In the genomic region with DNA sequence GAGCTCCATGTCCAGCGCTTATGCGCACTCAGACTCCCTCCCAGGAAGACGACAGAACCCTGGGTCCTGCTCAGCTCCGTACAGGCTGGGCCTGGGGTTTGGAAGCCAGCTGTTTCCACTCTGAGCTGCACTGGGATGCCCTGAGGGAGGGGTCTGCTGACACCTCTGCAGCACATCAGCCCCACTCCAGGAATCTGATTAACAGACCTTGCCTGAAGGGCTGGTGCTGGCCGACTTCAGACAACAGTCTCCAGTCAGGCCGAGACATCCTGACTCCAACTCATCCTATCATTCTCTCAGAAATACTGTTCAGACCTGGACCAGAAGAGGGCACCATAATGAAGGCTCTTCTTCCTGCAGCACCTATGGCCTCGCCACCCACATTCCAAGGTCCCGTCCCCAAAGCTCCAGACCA, we compare ENCODE assay signal across 9 mouse cellular contexts. TPM values are rescaled to one million over a fixed set of nuclear protein-coding genes. Genes with fewer than 3 reads are reported as not detected.
DNase-seq lines count a peak whose midpoint lies in the region; ATAC-seq and TF ChIP-seq lines count a peak whose summit lies in the region.
"Had no signal": no experiment of that assay in that cellular context is flagged by ENCODE, and none has a peak within 500 bp of the region (broad histone marks: within the 10 kb centered on the region; RNA-seq: fewer than 3 reads in every experiment).

No protein-coding gene starts in this region.

- peaks cover 2% of the 10 kb centered on the region for H3K79me2 ChIP-seq in heart, adult 2 months (replicated peaks; ENCODE audit: control insufficient read depth, insufficient read depth, low read length)

- peak; percentile 51 for TF ChIP-seq CTCF in heart, adult 2 months (IDR thresholded peaks at IDR 0.05)

- 40% methylated on average over 8 of the region's 8 CpGs for WGBS in heart, adult 2 months
- WGBS in midbrain, embryonic 13.5 days: 71% methylated on average over 8 of the region's 8 CpGs
- 59% methylated on average over 8 of the region's 8 CpGs for WGBS in midbrain, embryonic 10.5 days
- WGBS in hindbrain, embryonic 14.5 days: 71% methylated on average over 8 of the region's 8 CpGs
- 49% methylated on average over 8 of the region's 8 CpGs for WGBS in stomach, embryonic 16.5 days

- no peak for TF ChIP-seq POLR2A in heart, adult 2 months (IDR thresholded peaks at IDR 0.05; ENCODE audit: insufficient read depth, low read depth, low read length)

- TF ChIP-seq EP300 in heart, adult 2 months (IDR thresholded peaks at IDR 0.05; ENCODE audit: insufficient read depth, low read depth, low read length): 0 out of 2 replicates have a peak, but pooled peaks have one; percentile 26

- H3K9me3 ChIP-seq in midbrain, embryonic 13.5 days: no peaks in the 10 kb centered on the region
- H3K9me3 ChIP-seq in midbrain, embryonic 10.5 days (replicated peaks): no peaks in the 10 kb centered on the region
- H3K9me3 ChIP-seq in hindbrain, embryonic 14.5 days (ENCODE audit: control insufficient read depth, low read length): no peaks in the 10 kb centered on the region
- H3K9me3 ChIP-seq in stomach, embryonic 16.5 days (replicated peaks; ENCODE audit: control insufficient read depth, low read length): no peaks in the 10 kb centered on the region

- peaks cover 20% of the 10 kb centered on the region for H3K36me3 ChIP-seq in heart, adult 2 months (ENCODE audit: control insufficient read depth, insufficient read depth, low read length)
- H3K36me3 ChIP-seq in midbrain, embryonic 13.5 days: no peaks in the 10 kb centered on the region
- no peaks in the 10 kb centered on the region for H3K36me3 ChIP-seq in midbrain, embryonic 10.5 days
- no peaks in the 10 kb centered on the region for H3K36me3 ChIP-seq in hindbrain, embryonic 14.5 days (replicated peaks; ENCODE audit: control insufficient read depth, insufficient read depth)
- H3K36me3 ChIP-seq in stomach, embryonic 16.5 days (ENCODE audit: control insufficient read depth, insufficient read depth, low read length): no peaks in the 10 kb centered on the region

- no peak for DNase-seq in heart, adult 2 months
- no peak for DNase-seq in heart, postnatal 25 days (ENCODE audit: low spot score)
- no peak for DNase-seq in midbrain, embryonic 10.5 days (ENCODE audit: low spot score)
- DNase-seq in hindbrain, embryonic 14.5 days (ENCODE audit: low spot score): no peak
- no peak for DNase-seq in frontal cortex, adult 2 months (ENCODE audit: extremely low spot score in 1 of 2, low spot score in 1 of 2)

- peak; percentile 66 for ATAC-seq in midbrain, embryonic 13.5 days
- ATAC-seq in hindbrain, embryonic 14.5 days (ENCODE audit: low FRiP score): peak; percentile 46; the same call in 1 of the 2 replicates
- ATAC-seq in stomach, embryonic 16.5 days (ENCODE audit: insufficient read depth, low FRiP score): 0 out of 2 replicates have a peak, but pooled peaks have one; percentile 38
- no peak for ATAC-seq in inflammation-experienced regulatory T-cells, adult 6 months

- H3K4me2 ChIP-seq in midbrain, embryonic 13.5 days (replicated peaks): no peak overlapping the region
- H3K4me2 ChIP-seq in hindbrain, embryonic 14.5 days (replicated peaks): no peak overlapping the region
- H3K4me2 ChIP-seq in stomach, embryonic 16.5 days (ENCODE audit: low read depth, low read length): no peak overlapping the region

- H3K4me1 ChIP-seq in heart, adult 2 months (ENCODE audit: control insufficient read depth, insufficient read depth, low read length): peaks cover 9% of the 10 kb centered on the region
- no peaks in the 10 kb centered on the region for H3K4me1 ChIP-seq in midbrain, embryonic 13.5 days (replicated peaks)
- H3K4me1 ChIP-seq in midbrain, embryonic 10.5 days: no peaks in the 10 kb centered on the region
- H3K4me1 ChIP-seq in hindbrain, embryonic 14.5 days (replicated peaks; ENCODE audit: control insufficient read depth, insufficient read depth, low read length): no peaks in the 10 kb centered on the region
- no peaks in the 10 kb centered on the region for H3K4me1 ChIP-seq in stomach, embryonic 16.5 days (ENCODE audit: control insufficient read depth, insufficient read depth, low read length)
- H3K4me1 ChIP-seq: megakaryocyte, embryonic 14.5 days had no signal

- H3K27me3 ChIP-seq in heart, adult 2 months (ENCODE audit: control insufficient read depth, insufficient read depth, low read length): no peaks in the 10 kb centered on the region
- H3K27me3 ChIP-seq in midbrain, embryonic 13.5 days: no peaks in the 10 kb centered on the region
- no peaks in the 10 kb centered on the region for H3K27me3 ChIP-seq in midbrain, embryonic 10.5 days (ENCODE audit: low read depth, poor library complexity, severe bottlenecking)
- H3K27me3 ChIP-seq in hindbrain, embryonic 14.5 days (ENCODE audit: control insufficient read depth, insufficient read depth, low read length): no peaks in the 10 kb centered on the region
- no peaks in the 10 kb centered on the region for H3K27me3 ChIP-seq in stomach, embryonic 16.5 days (ENCODE audit: control insufficient read depth, insufficient read depth, low read length)
- H3K27me3 ChIP-seq: megakaryocyte, embryonic 14.5 days had no signal

- intact Hi-C loops in heart, adult 2 months (cut with DNase I): no loop called here
- intact Hi-C loops in heart, postnatal 25 days (cut with DNase I): no loop called here

- peak overlapping the region; percentile 43; the same call in 1 of the 2 replicates for H3K27ac ChIP-seq in heart, adult 2 months
- H3K27ac ChIP-seq in midbrain, embryonic 13.5 days: no peak overlapping the region
- no peak overlapping the region for H3K27ac ChIP-seq in midbrain, embryonic 10.5 days (replicated peaks)
- H3K27ac ChIP-seq in hindbrain, embryonic 14.5 days: no peak overlapping the region
- H3K27ac ChIP-seq in stomach, embryonic 16.5 days (ENCODE audit: low read length): no peak overlapping the region

- no peak overlapping the region for H3K9ac ChIP-seq in heart, adult 2 months (ENCODE audit: low read depth, low read length)
- H3K9ac ChIP-seq in midbrain, embryonic 13.5 days (replicated peaks): no peak overlapping the region
- H3K9ac ChIP-seq in hindbrain, embryonic 14.5 days: no peak overlapping the region
- no peak overlapping the region for H3K9ac ChIP-seq in stomach, embryonic 16.5 days (ENCODE audit: low read length)

- no peak overlapping the region for H3K4me3 ChIP-seq in heart, adult 2 months
- H3K4me3 ChIP-seq in midbrain, embryonic 13.5 days (replicated peaks): no peak overlapping the region
- H3K4me3 ChIP-seq in midbrain, embryonic 10.5 days: no peak overlapping the region
- no peak overlapping the region for H3K4me3 ChIP-seq in hindbrain, embryonic 14.5 days (replicated peaks; ENCODE audit: low read length)
- H3K4me3 ChIP-seq in stomach, embryonic 16.5 days (replicated peaks; ENCODE audit: low read length): no peak overlapping the region
- H3K4me3 ChIP-seq: megakaryocyte, embryonic 14.5 days had no signal

RNA-seq across cellular contexts. Expression of gene Ryr2, which starts 49.4 kb away (rescaled TPM):
- total RNA-seq in heart, adult 2 months (2021): 1,000 to 10,000 TPM in 1 of 2 experiments, 100 to 1,000 TPM in 1; 877 to 1,020 TPM
- 127 and 264 TPM in 2 replicates for polyA plus RNA-seq in heart, adult 2 months (2012; rRNA removed)
- total RNA-seq in heart, postnatal 25 days (2021): 1,000 to 10,000 TPM in 1 of 2 experiments, 100 to 1,000 TPM in 1; 936 to 1,019 TPM
- polyA plus RNA-seq in midbrain, embryonic 13.5 days (2015; fragmentation: Nextera tagmentation; extraction: Ambion mirVana): 2.5 and 2.7 TPM in 2 replicates
- polyA plus RNA-seq in midbrain, embryonic 10.5 days (2016; fragmentation: Nextera tagmentation; extraction: Ambion mirVana): 0.07 and 0.31 TPM in 2 replicates
- 6.9 and 8.4 TPM in 2 replicates for polyA plus RNA-seq in hindbrain, embryonic 14.5 days (2014; fragmentation: Nextera tagmentation; extraction: Ambion mirVana)
- polyA plus RNA-seq in stomach, embryonic 16.5 days (2015; fragmentation: Nextera tagmentation; extraction: Ambion mirVana): 0.67 and 0.87 TPM in 2 replicates
- 66.8 and 68.6 TPM in 2 replicates for polyA plus RNA-seq in frontal cortex, adult 2 months (2012; rRNA removed)
- polyA plus RNA-seq in inflammation-experienced regulatory T-cells, adult 6 months (2017; shearing (Covaris generic)): not detected
